ENCODE assay signal across 33 mouse cellular contexts in genomic region chr6:143402766-143403165, GRCm38 (mm10).
"Had no signal": no experiment of that assay in that cellular context is flagged by ENCODE, and none has a peak within 500 bp of the region (broad histone marks: within the 10 kb centered on the region; RNA-seq: fewer than 3 reads in every experiment).

No protein-coding gene starts in this region.

- H3K9ac ChIP-seq: heart, embryonic 13.5 days; heart, embryonic 15.5 days; hindbrain, embryonic 12.5 days; hindbrain, embryonic 13.5 days; hindbrain, embryonic 14.5 days; hindbrain, embryonic 15.5 days; intestine, embryonic 15.5 days; kidney, embryonic 15.5 days had no signal

- ATAC-seq: hindbrain, embryonic 16.5 days; hindbrain, postnatal 0 days; inflammation-experienced regulatory T-cells, adult 6 months; intestine, embryonic 15.5 days; intestine, embryonic 16.5 days; intestine, postnatal 0 days had no signal

- H3K36me3 ChIP-seq: heart, embryonic 13.5 days; heart, embryonic 15.5 days; hindbrain, embryonic 10.5 days; hindbrain, embryonic 12.5 days; hindbrain, embryonic 13.5 days; hindbrain, embryonic 15.5 days; intestine, embryonic 15.5 days; kidney, embryonic 15.5 days had no signal

- H3K4me3 ChIP-seq: heart, embryonic 13.5 days; heart, embryonic 15.5 days; hindbrain, embryonic 10.5 days; hindbrain, embryonic 12.5 days; hindbrain, embryonic 13.5 days; hindbrain, embryonic 15.5 days; intestine, embryonic 15.5 days; kidney, embryonic 15.5 days; layer of hippocampus, adult 2 months; left cerebral cortex, adult 2 months had no signal

- H3K27me3 ChIP-seq: heart, embryonic 13.5 days; heart, embryonic 15.5 days; hindbrain, embryonic 13.5 days; hindbrain, embryonic 15.5 days; intestine, embryonic 15.5 days; kidney, embryonic 15.5 days had no signal

- DNase-seq: heart, postnatal 10 days; heart, postnatal 14 days; heart, postnatal 36 days; kidney, adult 11 months; kidney, adult 18-20 months; kidney, adult 2 months; kidney, adult 8-10 months; kidney, adult 9 months; kidney, postnatal 10 days; kidney, postnatal 14 days; kidney, postnatal 25 days; kidney, postnatal 36 days; kidney, postnatal 4 days; layer of hippocampus, adult 9-11 months; layer of hippocampus, postnatal 36 days had no signal

- H3K9me3 ChIP-seq: heart, embryonic 13.5 days; heart, embryonic 15.5 days; hindbrain, embryonic 10.5 days; hindbrain, embryonic 12.5 days; hindbrain, embryonic 13.5 days; hindbrain, embryonic 15.5 days; intestine, embryonic 15.5 days; kidney, embryonic 15.5 days had no signal

- H3K27ac ChIP-seq: heart, embryonic 13.5 days; heart, embryonic 15.5 days; hindbrain, embryonic 10.5 days; hindbrain, embryonic 12.5 days; hindbrain, embryonic 13.5 days; hindbrain, embryonic 14.5 days; hindbrain, embryonic 15.5 days; hindbrain, postnatal 0 days; intestine, embryonic 15.5 days; kidney, embryonic 15.5 days; kidney, postnatal 0 days; layer of hippocampus, adult 2 months; left cerebral cortex, adult 2 months had no signal

- H3K4me2 ChIP-seq: heart, embryonic 11.5 days; heart, embryonic 13.5 days; heart, embryonic 15.5 days; hindbrain, embryonic 12.5 days; hindbrain, embryonic 13.5 days; hindbrain, embryonic 14.5 days; hindbrain, embryonic 15.5 days; intestine, embryonic 15.5 days; kidney, embryonic 15.5 days had no signal

- H3K4me1 ChIP-seq: heart, embryonic 13.5 days; heart, embryonic 15.5 days; hindbrain, embryonic 15.5 days; intestine, embryonic 15.5 days; kidney, embryonic 15.5 days had no signal
